Mouse (Mus musculus) midbrain, embryonic 13.5 days (tissue): Measurements from ENCODE around the gene Scly. TPM values are rescaled to one million over a fixed set of nuclear protein-coding genes. Genes with fewer than 3 reads are reported as not detected.

Experiments used
- ATAC-seq: fragments of 200-750 bp; cut with Nextera tagmentation; 2 replicates; pipeline ENCODE4 v1.8.0; 2017; ENCODE audit warnings: mild to moderate bottlenecking, moderate TSS enrichment, moderate library complexity
- H3K27ac ChIP-seq: fragments of 300-500 bp; sonication (generic); 2 replicates; pipeline ENCODE4 v1.5.1; 2015; ENCODE audit warnings: inconsistent platforms, mild to moderate bottlenecking, moderate library complexity
- H3K27me3 ChIP-seq: fragments of 300-500 bp; sonication (generic); 2 replicates; pipeline ENCODE4 v1.6.1; 2015; ENCODE audit warnings: mild to moderate bottlenecking, inconsistent platforms
- H3K36me3 ChIP-seq: fragments of 300-500 bp; sonication (generic); 2 replicates; pipeline ENCODE4 v1.6.1; 2015; ENCODE audit warnings: mild to moderate bottlenecking, inconsistent platforms
- H3K4me1 ChIP-seq: fragments of 300-500 bp; sonication (generic); replicated peaks from 2 replicates; pipeline ENCODE4 v1.6.1; 2015; ENCODE audit warnings: inconsistent platforms
- H3K4me2 ChIP-seq: fragments of 300-500 bp; sonication (generic); replicated peaks from 2 replicates; pipeline ENCODE4 v1.6.1; 2015; ENCODE audit warnings: moderate library complexity, mild to moderate bottlenecking, inconsistent platforms
- H3K4me3 ChIP-seq: fragments of 300-500 bp; sonication (generic); replicated peaks from 2 replicates; pipeline ENCODE4 v1.5.1; 2015; ENCODE audit warnings: mild to moderate bottlenecking, inconsistent platforms
- H3K9ac ChIP-seq: fragments of 300-500 bp; sonication (generic); replicated peaks from 2 replicates; pipeline ENCODE4 v1.6.1; 2015; ENCODE audit warnings: mild to moderate bottlenecking, inconsistent platforms
- H3K9me3 ChIP-seq: fragments of 300-500 bp; sonication (generic); 2 replicates; pipeline ENCODE4 v1.6.1; 2016; ENCODE audit warnings: mild to moderate bottlenecking, inconsistent platforms
- WGBS: fragments of 180-500 bp; shearing (Covaris S2); methylation state at CpG from one replicate; pipeline ENCODE4 v1.1.7; 2015; 5-methylcytosine and 5-hydroxymethylcytosine counted together
- polyA plus RNA-seq: library from polyadenylated mRNA; unstranded; fragments of >200 nt; fragmentation: Nextera tagmentation; extraction: Ambion mirVana; gene quantifications from 2 replicates; pipeline ENCODE4 v1.2.1, GENCODE M21; 2015

Scly gene
- polyA plus RNA-seq, 1 experiment from 2014 or later: 11.6 TPM

DNA sequence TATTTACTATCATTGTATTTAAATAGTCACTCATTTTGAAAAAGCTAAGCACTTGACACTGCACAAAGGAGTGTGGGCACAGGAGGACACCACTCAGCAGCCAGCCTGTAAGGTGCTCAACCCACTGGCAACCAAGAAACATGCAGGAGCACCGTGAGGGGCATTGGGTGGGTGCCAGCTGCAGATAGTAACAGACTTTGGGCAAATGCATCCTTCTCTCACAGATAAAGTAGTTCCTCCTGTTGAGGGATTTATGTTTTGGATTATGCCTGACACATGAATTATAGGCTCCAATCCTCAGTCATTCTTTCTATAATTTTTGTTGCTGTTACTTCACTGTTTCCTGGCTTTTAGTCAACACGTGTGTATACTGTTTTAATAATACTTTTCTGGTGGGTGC is 20.7 kb upstream of the Scly start:
- H3K36me3 ChIP-seq: peaks cover 57% of the 10 kb centered on the region
- ATAC-seq: no peak
- WGBS: 92% methylated on average over 2 of the region's 2 CpGs
- no peak overlapping the region for H3K9ac ChIP-seq
- H3K4me2 ChIP-seq: no peak overlapping the region
- no peak overlapping the region for H3K27ac ChIP-seq
- H3K4me3 ChIP-seq: no peak overlapping the region
- no peaks in the 10 kb centered on the region for H3K27me3 ChIP-seq
- H3K4me1 ChIP-seq: no peaks in the 10 kb centered on the region
- no peaks in the 10 kb centered on the region for H3K9me3 ChIP-seq

DNA sequence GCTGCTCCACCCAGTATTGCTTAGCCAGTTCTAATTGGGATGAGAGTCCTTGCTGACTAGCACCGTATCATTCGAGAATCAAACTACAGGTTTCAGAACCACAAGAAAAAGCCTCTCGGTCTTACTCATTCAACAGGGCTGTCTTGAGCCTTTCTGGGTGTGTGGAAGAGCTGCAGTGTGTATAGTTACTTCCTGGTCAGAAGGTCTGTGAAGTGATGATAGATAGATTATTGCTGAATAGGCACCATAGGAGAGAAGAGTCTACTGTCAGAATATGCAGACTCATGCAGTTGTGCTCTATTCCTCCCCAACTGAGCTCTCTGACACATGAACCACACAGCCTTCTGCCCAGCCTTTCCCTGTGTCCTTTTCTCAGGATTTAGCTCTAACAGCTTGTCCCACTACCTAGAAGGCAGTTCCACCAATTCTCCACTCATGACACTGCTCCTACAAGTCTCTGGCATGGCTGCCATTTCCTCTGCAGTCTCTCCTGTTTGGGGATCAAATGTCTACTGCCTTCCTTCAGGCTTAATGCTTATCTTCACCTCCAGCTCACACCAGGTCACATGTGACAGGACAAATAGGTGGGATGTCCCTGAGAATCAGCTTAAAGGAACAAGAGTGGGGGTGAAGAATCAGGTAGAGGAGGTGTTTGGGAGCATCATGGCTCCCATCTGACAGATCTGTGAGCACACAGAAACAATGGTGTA is 19.6 kb upstream of the Scly start:
- H3K4me2 ChIP-seq: no peak overlapping the region
- no peak for ATAC-seq
- H3K4me1 ChIP-seq: no peaks in the 10 kb centered on the region
- peaks cover 57% of the 10 kb centered on the region for H3K36me3 ChIP-seq
- WGBS: 95% methylated on average over 3 of the region's 3 CpGs
- no peaks in the 10 kb centered on the region for H3K27me3 ChIP-seq
- H3K4me3 ChIP-seq: no peak overlapping the region
- H3K9me3 ChIP-seq: no peaks in the 10 kb centered on the region
- no peak overlapping the region for H3K9ac ChIP-seq
- no peak overlapping the region for H3K27ac ChIP-seq

DNA sequence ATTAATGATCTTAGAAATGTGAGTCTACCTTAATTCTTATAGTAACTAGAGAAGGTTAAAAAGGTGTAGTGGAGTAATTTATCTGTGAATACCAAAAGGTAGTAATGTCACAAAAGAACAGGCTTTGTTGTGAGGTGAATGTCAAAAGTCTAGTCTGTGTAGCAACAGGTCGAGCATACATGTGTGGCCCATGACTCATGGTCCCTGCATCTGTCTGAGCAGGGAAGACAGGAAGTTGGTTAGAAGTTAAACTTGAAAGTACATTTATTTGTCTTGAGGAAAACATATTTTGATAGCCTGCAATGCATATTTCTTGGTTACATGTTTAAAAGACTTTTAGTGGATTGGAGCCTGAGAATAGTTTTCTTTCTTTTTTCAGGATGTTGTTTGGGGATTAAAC is 19.0 kb upstream of the Scly start:
- no peaks in the 10 kb centered on the region for H3K27me3 ChIP-seq
- no peaks in the 10 kb centered on the region for H3K4me1 ChIP-seq
- WGBS: 89% methylated on average over 1 of the region's 1 CpGs
- H3K36me3 ChIP-seq: peaks cover 61% of the 10 kb centered on the region
- no peaks in the 10 kb centered on the region for H3K9me3 ChIP-seq
- H3K4me2 ChIP-seq: no peak overlapping the region
- no peak for ATAC-seq
- no peak overlapping the region for H3K27ac ChIP-seq
- no peak overlapping the region for H3K9ac ChIP-seq
- no peak overlapping the region for H3K4me3 ChIP-seq

DNA sequence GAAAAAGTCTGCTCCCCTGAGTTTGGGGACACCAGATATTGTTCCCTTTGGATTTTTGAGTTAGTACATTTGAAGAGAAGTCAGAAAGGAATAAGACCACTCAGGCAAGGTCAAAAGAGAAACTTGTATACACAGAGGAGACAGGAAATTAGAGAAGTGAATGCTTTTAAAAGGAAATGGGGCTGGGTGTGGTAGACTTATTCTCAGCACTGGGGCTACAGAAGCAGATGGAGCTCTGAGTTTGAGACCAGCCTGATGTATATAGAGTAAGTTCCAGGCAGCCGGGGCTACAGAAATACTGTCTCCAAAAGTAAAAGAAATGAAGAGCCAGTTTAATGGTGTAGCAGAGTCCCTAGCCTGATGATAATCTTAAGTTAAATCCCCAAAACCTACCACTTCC is 15.6 kb upstream of the Scly start:
- Histone ChIP-seq H3K4me1 (no peaks in the 10 kb centered on the region), H3K4me3 (no peak overlapping the region), H3K27ac (no peak overlapping the region), H3K36me3 (peaks cover 67% of the 10 kb centered on the region), H3K4me2 (no peak overlapping the region), H3K27me3 (no peaks in the 10 kb centered on the region), H3K9ac (no peak overlapping the region), H3K9me3 (no peaks in the 10 kb centered on the region)
- ATAC-seq: no peak
- WGBS: 94% methylated on average over 1 of the region's 1 CpGs

DNA sequence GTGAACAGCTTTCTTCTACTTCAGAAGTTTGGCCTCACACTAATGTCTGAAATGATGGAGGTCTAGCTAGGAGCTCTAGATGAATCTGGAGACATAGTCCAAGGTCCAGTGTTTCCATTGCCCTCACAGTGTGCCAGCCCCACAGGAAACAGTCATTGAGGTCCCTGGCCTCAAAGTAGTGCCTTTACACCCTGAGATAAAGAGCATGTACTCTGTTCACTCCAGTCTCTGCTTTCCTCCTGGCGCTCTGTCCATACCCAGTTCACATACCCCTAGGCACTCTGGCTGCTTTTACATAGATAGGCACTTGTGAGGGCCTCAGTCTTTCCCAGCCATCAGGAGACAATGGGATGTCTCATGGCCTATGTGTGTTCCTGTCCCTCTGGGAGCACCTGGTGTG is 8.8 kb upstream of the Scly start:
- no peak overlapping the region for H3K4me3 ChIP-seq
- H3K4me1 ChIP-seq: no peaks in the 10 kb centered on the region
- WGBS: 100% methylated on average over 1 of the region's 1 CpGs
- H3K27me3 ChIP-seq: no peaks in the 10 kb centered on the region
- no peak overlapping the region for H3K27ac ChIP-seq
- peaks cover 43% of the 10 kb centered on the region for H3K36me3 ChIP-seq
- no peak overlapping the region for H3K4me2 ChIP-seq
- no peaks in the 10 kb centered on the region for H3K9me3 ChIP-seq
- ATAC-seq: no peak
- H3K9ac ChIP-seq: no peak overlapping the region

DNA sequence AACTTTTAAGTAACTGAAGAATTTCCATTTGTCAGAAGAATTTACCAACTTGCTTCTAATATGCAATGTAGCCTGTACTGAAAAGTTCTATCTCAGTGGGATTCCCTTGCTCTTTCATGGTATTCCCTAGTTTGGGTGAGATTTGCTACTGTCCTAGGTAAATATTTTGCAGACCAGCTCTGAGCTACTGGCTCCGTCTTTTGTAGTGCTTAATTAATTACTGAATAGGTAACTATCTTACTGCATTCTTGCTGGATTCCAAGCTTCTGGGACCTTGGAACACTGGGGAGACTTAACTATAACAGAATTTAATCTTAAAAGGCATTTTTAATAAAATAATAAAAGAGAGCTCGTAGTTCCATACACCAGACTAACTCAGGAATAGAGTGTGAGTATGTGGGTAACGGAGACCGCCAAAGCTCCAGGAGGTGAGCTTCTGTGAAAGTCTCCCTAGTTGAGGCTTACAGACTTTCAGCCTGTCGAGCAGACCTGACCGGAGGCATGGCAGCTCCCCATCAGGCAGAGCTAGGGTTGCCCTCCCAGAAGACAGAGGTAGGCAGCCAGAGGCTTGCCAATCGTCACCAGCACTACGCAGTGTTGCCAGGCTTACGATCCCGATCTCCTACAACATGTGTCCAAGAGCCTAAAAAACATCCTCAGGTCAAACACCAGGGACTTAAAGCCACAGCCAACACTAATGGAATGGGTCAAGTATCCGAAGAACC is 5.9 kb upstream of the Scly start:
- Histone ChIP-seq H3K36me3 (peaks cover 17% of the 10 kb centered on the region), H3K4me2 (no peak overlapping the region), H3K9ac (no peak overlapping the region), H3K27me3 (no peaks in the 10 kb centered on the region), H3K27ac (no peak overlapping the region), H3K4me3 (no peak overlapping the region), H3K9me3 (no peaks in the 10 kb centered on the region), H3K4me1 (no peaks in the 10 kb centered on the region)
- no peak for ATAC-seq
- 94% methylated on average over 11 of the region's 11 CpGs for WGBS

DNA sequence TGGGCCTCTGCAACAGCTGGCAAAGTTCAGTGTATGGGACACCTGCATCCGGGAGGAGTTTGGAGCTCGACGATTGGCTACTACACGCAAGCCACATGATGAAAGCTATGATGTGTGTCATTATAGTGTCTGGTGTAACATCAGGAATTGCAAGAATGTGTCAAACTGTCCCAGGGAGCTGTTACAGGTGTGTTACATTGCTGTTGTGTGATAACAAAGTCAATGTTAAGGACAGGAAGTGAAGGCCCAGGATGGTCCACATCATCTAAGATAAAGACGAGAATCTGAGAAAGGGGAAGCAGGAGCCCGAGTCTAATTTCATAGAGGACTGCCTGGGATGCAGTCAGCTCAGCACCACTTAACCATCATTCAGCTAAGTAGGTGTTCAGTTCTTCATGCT is 2.6 kb upstream of the Scly start:
- WGBS: 94% methylated on average over 6 of the region's 6 CpGs
- Histone ChIP-seq H3K9me3 (no peaks in the 10 kb centered on the region), H3K36me3 (peaks cover 2% of the 10 kb centered on the region; the same call in 1 of the 2 replicates), H3K4me2 (no peak overlapping the region), H3K27me3 (no peaks in the 10 kb centered on the region), H3K4me1 (peaks cover 12% of the 10 kb centered on the region), H3K9ac (no peak overlapping the region), H3K27ac (no peak overlapping the region), H3K4me3 (no peak overlapping the region)
- no peak for ATAC-seq

DNA sequence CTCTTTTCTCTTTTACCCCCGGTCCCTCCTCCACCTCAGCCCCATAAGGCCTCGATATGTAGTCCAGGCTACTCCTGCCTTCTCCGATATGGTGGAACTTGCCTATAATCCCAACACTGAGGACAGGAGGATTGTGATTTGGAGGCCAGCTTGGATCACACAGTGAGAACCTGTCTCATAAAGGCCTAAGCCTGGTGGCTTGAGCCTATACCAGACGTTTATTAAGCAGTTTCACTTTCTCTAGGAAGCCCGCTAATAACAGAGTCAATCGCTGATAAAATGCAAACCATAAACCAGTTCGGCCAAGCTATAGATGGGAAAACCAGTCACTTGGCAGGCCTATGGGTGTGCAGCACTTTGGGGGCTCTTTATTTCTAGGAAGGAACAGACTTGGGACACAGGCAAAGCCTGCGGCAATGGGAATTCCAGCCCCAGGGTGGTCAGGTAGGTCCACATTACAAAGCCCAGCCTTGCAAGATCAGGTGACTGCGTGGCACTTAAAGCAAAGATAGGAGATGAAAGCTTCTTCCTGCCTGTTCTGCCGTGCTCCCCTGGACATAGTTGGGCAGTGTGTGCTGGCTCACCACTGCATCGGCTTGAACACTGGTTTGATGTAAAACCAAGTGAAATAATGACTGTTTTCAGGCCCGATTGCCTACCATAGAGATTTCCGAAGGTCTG is 1.0 kb downstream of the Scly start:
- no peak for ATAC-seq
- H3K4me3 ChIP-seq: peak overlapping the region; percentile 86
- peaks cover 8% of the 10 kb centered on the region; the same call in 1 of the 2 replicates for H3K36me3 ChIP-seq
- H3K4me2 ChIP-seq: peak overlapping the region; percentile 75
- H3K4me1 ChIP-seq: peaks cover 12% of the 10 kb centered on the region
- no peak overlapping the region for H3K27ac ChIP-seq
- no peaks in the 10 kb centered on the region for H3K27me3 ChIP-seq
- peak overlapping the region; percentile 84 for H3K9ac ChIP-seq
- WGBS: 84% methylated on average over 13 of the region's 13 CpGs
- no peaks in the 10 kb centered on the region for H3K9me3 ChIP-seq

DNA sequence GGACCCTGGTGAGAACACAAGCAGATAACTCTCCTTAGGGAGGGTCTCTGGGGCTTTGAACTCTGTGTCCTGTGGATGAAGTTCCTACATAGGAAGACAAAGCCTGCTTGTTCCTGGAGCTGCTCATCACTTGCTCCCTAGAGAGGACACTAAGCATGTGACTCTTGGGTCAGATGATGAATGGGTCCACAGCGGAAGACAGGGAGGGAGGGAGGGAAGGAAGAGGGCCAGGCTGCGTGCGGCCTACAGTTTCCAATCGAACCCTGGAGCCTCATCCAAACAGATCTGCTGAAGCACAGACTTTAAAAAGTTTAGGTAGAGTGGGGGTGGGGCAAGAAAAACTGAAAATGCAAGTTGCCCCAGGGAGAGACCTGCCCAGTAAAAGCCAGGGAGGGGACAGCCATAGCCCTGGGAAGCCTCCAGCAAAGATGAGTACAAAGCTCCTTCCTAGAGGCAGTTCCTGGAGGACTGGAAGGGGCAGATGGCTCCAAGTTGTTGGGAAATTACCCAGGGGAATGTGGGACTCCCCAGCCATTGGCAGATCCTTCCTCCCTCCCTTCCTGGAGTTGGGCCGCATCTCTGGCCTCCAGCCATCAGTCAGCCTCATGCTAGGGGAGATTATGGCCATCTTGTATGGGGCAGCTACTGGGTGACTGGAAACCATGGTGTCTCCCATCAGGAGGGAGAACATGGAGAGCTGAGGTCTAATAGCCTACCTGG is 1.7 kb downstream of the Scly start:
- no peak for ATAC-seq
- H3K9ac ChIP-seq: no peak overlapping the region
- no peaks in the 10 kb centered on the region for H3K27me3 ChIP-seq
- H3K4me3 ChIP-seq: no peak overlapping the region
- peaks cover 12% of the 10 kb centered on the region for H3K4me1 ChIP-seq
- H3K4me2 ChIP-seq: no peak overlapping the region
- no peaks in the 10 kb centered on the region for H3K9me3 ChIP-seq
- no peak overlapping the region for H3K27ac ChIP-seq
- peaks cover 13% of the 10 kb centered on the region; the same call in 1 of the 2 replicates for H3K36me3 ChIP-seq
- 93% methylated on average over 5 of the region's 5 CpGs for WGBS

DNA sequence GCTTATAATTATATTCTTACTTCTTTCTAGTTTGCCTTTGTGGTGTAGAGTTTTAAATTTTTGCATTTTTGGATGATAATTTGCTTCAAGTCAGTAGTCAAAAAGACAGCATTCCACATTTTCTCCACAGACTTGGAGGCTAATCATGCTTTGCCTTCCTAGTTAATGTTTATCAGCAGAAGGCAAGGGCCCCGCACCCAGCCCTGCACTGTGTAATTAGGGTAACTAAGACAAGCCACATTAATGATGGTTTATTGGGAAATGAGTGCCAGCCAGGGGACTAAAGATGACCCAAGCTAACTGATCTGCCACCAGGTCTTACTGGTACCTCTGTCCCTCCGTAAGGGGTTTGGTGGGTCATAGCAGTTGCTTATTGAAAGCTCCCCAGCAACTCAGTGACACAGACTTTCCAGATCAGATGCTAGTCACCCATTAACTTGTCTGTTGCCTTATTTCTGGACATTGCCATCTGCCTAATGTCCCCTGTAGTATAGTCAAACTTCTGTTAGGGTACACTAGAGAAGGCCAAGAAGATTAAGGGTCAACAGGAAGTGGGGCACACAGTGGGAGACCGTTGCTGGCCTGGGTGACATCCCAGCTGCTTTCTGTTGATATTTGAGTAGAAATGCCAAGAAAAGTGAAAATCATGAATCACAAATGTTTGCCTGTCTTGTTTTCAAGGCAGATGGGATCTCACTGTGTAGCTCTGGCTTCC is 3.2 kb downstream of the Scly start:
- H3K4me1 ChIP-seq: peaks cover 12% of the 10 kb centered on the region
- ATAC-seq: no peak
- H3K27me3 ChIP-seq: no peaks in the 10 kb centered on the region
- H3K4me3 ChIP-seq: no peak overlapping the region
- whole genome bisulfite sequencing: 94% methylated on average over 3 of the region's 3 CpGs
- no peak overlapping the region for H3K9ac ChIP-seq
- H3K36me3 ChIP-seq: peaks cover 28% of the 10 kb centered on the region
- no peak overlapping the region for H3K27ac ChIP-seq
- no peaks in the 10 kb centered on the region for H3K9me3 ChIP-seq
- H3K4me2 ChIP-seq: no peak overlapping the region

DNA sequence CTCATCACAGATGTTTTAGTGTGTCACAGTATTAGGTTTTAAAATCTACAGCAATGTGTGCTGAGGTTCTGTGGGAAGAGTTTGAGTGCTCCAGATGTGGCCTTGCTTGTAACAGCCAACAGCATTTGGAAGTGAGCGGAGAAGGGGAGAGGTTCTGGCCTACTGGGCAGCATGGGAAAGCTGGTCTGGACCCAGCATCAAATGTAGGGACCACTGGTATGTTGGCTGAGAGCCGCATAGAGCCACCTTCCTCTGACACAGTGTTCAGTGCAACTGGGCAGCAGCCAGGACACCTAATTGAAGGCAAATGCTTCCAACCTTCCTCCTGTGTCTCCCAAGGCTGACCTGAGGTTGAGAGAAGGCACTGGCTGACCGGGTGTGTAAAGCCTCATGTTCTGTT is 3.9 kb downstream of the Scly start:
- Histone ChIP-seq H3K27me3 (no peaks in the 10 kb centered on the region), H3K4me1 (peaks cover 12% of the 10 kb centered on the region), H3K36me3 (peaks cover 30% of the 10 kb centered on the region), H3K9ac (no peak overlapping the region), H3K9me3 (no peaks in the 10 kb centered on the region), H3K27ac (no peak overlapping the region), H3K4me3 (no peak overlapping the region), H3K4me2 (no peak overlapping the region)
- WGBS: 89% methylated on average over 3 of the region's 3 CpGs
- no peak for ATAC-seq
